Mouse (Mus musculus): Measurements from ENCODE around the gene Numa1.
"Not testable (repeated sequence)": the region's sequence is repeated elsewhere in the genome, so short reads cannot be mapped to it uniquely, and the experiment has no call there.

Gene Numa1

DNA sequence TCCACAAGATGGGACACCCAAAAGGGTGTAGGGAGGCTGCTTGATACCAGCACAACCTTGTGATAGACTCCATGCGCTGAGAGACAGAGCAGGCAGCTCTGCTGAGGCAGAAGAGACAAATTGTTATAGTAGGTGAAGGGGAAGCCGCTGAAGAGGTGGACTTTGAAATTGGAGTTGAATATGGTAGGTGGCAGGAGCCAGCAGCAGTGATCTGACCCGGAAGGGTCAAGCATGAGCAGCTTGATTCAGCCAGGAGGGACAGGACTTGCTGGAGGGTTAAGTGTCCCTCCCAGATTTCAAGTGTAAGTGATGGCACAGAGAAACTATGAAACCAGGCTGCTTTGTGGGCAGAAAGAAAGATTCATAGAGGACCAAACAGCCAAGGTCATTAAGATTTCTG lies 51.2 kb downstream of the Numa1 start:
- no peak for DNase-seq (ENCODE audit: low read depth)

DNA sequence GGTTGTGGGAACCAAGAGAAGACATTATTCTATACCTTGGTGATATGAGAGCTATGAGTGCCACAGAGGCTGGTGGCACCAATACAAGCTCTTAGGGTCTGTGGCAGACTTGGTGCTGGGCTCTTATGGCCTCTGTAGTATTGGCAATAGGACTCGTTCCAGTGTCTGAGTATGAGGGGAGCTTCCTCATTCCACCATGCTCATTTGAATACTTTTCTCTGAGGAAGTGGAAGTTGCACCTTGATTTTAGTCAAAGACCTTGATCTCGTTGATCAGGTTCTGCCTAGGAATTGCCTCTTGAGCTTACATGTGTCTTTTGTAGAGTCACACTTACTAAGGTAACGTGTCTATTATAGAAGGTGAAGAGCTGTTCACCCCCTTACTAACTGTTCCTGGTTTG lies 60.3 kb downstream of the Numa1 start:
- DNase-seq (ENCODE audit: low read depth), result no peak

DNA sequence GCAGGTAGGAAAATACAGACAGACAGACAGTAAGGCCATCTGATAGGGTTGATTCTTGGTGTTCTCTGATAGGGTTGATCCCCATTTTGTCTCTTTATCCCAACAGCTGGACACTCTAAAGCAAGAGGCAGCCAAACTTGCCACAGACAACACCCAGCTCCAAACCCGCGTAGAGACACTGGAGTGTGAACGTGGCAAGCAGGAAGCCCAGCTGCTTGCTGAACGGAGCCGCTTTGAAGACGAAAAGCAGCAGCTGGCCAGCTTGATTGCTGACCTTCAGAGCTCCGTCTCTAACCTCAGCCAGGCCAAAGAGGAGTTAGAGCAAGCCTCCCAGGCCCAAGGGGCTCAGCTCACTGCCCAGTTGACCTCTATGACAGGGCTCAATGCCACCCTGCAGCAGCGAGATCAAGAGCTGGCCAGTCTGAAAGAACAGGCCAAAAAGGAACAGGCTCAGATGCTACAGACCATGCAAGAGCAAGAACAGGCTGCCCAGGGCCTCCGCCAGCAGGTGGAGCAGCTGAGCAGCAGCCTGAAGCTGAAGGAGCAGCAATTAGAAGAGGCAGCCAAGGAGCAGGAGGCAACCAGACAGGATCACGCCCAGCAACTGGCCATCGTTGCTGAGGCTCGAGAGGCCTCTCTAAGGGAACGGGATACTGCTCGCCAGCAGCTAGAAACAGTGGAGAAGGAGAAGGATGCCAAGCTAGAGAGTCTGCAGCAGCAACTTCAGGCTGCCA lies 64.5 kb downstream of the Numa1 start:
- peak; percentile 88 for DNase-seq (ENCODE audit: low read depth)

DNA sequence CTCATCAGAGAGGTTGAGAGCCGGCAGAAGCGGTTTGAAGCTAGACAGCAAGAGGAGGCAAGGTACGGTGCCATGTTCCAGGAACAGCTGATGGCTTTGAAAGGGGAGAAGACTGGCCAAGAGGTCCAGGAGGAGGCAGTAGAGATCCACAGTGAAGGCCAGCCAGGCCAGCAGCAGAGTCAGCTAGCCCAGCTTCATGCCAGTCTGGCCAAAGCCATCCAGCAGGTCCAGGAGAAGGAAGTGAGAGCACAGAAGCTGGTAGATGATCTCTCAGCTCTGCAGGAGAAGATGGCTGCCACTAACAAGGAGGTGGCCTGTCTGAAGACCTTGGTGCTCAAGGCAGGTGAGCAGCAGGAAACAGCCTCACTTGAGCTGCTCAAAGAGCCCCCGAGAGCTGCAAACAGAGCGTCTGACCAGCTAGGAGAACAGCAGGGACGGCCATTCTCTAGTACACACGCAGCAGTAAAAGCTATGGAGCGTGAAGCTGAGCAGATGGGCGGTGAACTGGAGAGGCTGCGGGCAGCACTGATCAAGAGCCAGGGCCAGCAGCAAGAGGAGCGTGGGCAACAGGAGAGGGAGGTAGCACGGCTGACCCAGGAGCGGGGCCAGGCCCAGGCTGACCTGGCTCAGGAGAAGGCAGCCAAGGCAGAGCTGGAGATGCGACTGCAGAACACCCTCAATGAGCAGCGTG lies 65.7 kb downstream of the Numa1 start:
- DNase-seq (ENCODE audit: low read depth), result no peak

DNA sequence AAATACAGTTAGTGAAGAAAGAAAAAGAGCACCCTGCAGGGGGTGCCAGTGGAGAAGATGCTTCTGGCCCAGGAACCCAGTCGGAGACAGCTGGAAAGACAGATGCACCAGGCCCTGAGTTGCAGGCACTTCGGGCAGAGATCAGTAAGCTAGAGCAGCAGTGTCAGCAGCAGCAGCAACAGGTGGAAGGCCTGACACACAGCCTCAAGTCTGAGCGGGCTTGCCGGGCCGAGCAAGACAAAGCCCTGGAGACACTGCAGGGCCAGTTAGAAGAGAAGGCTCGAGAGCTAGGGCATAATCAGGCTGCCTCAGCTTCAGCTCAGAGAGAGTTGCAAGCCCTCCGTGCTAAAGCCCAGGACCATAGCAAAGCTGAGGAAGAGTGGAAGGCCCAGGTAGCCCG lies 66.4 kb downstream of the Numa1 start:
- DNase-seq (ENCODE audit: low read depth), result no peak

DNA sequence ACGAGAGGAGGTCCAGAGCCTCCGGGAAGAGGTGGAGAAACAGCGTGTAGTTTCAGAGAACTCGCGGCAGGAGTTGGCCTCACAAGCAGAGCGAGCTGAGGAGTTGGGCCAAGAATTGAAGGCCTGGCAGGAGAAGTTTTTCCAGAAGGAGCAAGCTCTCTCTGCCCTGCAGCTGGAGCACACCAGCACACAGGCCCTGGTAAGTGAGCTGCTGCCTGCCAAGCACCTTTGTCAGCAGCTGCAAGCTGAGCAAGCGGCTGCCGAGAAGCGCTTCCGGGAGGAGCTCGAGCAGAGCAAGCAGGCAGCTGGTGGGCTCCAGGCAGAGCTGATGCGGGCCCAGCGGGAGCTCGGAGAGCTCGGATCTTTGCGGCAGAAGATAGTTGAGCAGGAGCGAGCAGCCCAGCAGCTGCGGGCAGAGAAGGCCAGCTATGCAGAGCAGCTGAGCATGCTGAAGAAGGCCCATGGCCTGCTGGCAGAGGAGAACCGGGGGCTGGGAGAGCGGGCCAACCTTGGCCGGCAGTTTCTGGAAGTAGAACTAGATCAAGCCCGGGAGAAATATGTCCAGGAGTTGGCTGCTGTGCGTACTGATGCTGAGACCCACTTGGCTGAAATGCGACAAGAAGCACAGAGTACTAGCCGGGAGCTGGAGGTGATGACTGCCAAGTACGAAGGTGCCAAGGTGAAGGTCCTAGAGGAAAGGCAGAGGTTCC lies 67.2 kb downstream of the Numa1 start:
- DNase-seq (ENCODE audit: low read depth), result no peak

DNA sequence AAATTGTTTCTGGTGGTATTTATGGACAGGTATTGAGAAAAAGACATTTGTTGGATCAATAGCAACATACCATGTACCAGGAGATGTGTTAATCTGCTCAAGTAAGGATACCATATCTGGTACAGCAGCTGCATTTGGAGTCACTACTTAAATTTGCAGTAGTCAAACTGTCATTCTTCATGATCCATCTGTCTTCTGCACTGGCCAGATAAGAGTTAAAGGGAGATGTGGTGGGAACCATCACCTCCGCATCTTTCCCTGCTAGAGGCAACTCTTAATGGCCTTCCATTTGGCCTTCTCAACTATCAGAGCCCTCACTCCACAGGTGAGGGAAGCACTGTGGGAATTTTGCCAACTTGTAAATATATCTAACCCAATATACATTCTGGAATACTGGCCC lies 72.6 kb downstream of the Numa1 start:
- DNase-seq (ENCODE audit: low read depth), result no peak

DNA sequence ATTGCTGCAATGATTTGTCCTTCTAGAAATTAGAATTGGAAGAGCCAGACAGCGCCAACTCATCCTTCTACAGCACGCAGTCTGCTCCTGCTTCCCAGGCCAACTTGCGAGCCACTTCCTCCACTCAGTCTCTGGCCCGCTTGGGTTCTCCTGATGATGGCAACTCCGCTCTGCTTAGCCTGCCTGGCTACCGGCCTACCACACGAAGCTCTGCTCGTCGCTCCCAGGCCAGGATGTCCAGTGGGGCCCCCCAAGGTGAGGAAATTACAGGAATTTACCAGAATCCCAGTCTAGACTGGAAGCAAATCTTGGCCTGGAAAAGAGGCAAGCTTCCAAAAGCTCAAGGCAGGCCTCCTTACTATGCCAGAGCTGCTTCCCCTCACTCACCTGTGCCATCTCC lies 77.9 kb downstream of the Numa1 start:
- no peak for DNase-seq (ENCODE audit: low read depth)

DNA sequence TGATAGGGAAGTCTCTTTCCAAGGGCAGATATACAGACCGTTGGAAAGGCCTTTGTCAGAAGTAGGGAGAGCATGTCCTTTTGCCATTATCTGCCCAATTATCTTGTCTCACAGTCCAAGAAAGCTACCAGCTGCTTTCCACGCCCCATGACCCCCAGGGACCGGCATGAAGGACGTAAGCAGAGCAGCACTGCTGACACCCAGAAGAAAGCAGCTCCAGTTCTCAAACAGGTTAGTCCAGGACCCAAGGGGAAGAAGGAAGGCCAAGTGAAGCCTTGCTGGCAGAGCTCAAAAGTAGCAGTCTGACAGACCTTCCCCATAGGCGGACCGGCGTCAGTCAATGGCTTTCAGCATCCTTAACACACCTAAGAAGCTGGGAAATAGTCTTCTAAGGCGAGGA lies 79.5 kb downstream of the Numa1 start:
- DNase-seq (ENCODE audit: low read depth), result no peak

DNA sequence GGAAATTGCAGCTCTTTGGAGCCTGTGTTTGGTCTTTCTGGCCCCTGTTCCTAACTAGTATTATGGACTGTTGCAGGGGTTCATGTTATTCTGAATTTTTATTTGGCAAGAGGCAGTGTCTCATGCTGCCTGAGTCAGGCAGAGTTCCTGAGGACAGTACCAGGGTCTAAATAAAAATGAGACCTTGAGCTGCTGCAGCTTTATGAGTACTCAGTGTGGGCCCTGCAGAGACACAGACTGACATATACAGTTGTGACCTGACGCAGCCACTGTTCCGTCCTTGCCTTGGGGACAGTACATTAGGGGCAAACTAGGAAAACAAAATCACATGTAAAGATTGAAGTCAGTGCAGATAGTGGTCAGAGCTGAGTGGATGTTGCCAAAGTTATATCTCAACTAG lies 81.1 kb downstream of the Numa1 start:
- DNase-seq (ENCODE audit: low read depth), result no peak

DNA sequence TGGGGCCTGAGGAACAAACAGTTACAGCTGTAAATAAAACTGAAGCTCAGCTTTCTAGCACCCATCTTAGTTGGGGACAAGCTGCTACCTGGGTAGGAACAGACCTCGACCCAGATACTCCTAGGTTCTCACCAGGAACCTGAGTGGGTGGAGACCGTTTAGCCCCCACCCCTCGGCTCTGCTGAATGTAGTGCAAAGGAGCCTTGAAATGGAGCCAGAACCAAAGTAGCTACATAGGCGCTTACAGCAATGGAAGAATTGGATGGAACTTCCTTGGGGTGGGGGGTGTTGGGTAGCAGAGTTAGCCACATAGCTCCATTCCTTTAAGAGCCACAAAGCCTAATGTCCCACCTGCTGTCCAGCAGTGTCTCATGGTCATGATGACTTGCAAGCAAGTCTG lies 83.0 kb downstream of the Numa1 start:
- no peak for DNase-seq (ENCODE audit: low read depth)

DNA sequence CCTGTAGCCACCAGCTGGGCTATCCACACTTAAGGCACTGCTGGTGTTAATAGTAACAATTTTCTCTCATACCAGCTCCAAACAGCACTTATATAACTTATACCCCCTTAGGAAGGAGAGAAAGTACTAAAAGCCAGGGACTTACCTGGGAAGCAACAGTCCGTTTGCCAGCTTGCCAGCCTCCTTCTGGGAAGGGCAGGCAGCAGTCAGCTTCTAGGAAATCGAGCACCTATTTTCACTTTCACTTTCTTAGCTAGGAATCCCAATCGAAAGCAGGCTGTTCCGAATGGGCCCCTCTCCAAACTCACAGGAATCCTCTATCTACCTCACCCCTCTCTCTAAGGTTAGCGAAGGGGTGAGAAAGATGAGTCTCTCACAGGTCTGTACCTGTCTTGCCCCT lies 83.5 kb downstream of the Numa1 start:
- peak; percentile 44 for DNase-seq (ENCODE audit: low read depth)

DNA sequence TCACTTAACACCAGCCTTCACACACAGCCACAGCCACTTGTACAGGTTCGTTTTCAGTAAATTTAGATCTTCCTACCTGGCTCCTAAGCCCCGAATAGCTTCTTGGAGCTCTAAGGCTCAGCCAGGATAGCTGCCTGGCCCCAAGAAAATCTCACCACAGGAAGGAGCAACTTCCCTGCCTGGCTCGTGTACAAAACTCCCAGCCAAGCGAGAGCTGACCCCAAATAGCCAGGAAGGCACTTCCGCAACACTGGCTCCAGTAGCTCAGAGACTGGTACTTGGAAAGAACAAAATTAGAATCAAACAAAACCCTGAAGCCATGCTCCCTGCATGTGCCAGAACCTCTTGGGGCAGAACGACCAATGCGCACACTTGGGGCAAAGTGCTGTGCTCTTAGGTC lies 84.1 kb downstream of the Numa1 start:
- DNase-seq (ENCODE audit: low read depth), result no peak

DNA sequence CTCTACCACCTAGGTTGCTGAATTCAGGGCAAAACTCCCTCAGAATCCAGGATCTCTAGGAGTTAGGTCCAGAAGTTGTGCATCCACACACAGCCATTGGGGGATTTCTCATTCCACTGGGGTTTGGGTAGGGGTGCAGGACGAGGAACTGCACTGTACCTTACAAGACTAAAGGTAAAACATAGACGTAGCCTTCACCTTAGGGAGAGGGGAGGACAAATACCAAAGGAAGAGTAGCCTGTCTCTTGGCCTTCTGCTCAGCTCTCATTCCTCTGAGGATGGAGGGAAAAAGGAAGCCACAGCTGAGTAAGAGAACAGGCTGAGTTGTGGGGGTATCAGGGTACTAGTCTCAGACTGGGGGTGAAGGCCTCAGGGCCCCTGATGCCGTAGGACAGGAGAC lies 84.7 kb downstream of the Numa1 start, which contains the start of gene Il18bp:
Gene Il18bp, minus strand, starts transcription at position 101 of the 400 bp plus-strand sequence.
- no peak for DNase-seq (ENCODE audit: low read depth)

DNA sequence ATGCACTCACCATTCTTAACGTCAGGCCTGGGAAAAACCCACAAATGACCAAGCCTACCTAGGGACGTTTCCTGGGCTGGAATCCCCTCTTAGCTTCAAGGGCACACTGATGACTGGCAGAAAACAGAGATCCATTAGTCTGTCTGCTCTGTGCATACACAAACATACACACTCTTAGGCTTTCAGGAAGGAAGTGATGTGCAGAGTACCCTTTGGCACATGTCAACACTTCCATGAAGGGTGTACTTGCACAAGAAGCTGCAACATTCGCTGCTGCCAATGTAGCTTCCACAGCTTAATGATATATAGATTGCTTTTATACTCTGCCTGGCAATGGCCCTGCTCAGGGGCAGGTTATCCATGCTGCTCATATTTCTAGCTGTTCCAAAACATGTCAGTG lies 85.5 kb downstream of the Numa1 start:
- peak; percentile 13 for DNase-seq (ENCODE audit: low read depth)

DNA sequence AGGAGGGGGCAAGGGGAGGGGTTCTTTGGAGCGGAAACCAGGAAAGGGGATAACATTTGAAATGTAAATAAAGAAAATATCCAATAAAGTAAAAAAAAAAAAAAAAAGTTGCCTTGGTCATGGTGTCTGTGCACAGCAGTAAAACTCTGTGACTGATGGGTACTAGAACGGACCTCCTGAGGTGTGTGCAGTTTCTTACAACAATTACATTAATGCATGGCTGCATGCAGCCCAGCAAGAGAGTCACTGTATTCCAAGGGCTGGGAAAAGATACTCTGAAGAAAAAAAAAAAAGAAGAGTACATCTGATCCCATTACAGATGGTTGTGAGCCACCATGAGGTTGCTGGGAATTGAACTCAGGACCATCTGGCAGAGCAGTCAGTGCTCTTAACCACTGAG lies 87.0 kb downstream of the Numa1 start:
- DNase-seq (ENCODE audit: low read depth), result not testable (repeated sequence)

DNA sequence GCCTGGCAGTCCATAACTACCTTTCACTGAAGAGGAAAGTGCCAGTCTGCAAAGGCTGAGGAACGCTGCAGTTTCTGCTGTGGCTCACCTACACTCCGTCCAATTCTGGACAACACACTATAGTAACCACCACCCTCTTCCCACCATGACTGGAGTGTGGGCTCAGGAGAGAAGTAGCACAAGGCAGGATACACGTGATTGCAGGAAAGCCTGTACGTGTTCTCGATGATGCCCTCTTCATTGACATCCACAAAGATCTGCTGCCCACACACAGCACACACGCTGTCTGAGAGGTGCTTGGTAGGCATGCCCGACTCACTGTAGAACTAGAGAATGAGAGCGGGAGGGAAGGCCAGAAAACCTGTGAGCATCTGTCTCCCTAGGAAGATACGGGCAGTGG lies 89.9 kb downstream of the Numa1 start:
- no peak for DNase-seq (ENCODE audit: low read depth)

DNA sequence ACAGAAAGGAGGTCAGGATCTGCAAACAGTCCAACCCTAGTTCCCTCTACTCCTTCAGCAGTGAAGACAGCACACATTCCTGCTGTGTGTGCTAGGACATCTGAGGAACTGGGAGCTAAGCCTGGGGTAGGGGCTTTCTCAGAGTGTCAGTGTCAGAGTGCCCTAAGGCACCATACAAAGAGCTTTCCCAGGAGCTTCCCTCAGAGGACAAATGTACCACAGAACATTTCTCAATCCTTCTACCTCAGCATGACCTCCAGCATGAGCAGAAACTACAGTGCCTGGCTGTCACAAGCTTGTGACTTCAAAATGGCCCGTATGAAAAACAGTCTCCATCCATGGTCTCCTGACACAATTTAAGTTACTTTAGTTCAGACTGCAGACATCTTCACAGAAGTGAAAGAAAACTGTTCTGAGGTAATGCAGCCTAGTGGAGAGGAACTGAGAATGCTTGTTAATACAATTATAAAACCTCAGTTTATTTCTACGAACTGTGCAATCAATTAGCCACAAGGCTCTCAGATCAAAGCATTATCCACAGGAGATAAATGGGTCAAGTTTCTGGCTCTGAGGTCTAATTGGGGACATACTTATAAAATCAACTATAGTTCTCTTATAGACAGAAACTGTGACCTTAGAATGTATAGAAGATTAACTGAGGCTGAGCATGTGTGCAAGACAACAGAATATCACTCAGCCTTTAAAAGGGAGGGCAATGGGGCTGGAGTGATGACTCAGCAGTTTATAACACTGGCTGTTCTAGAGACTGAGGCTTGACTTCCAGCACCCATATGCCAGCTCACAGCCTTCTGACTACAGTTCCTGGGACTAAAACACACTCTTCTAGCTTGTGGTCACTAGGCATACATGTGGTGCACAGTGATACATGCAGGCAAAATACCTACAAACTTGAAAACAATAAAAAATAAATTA lies 91.5 kb downstream of the Numa1 start:
- DNase-seq (ENCODE audit: low read depth), result peak; percentile 22

DNA sequence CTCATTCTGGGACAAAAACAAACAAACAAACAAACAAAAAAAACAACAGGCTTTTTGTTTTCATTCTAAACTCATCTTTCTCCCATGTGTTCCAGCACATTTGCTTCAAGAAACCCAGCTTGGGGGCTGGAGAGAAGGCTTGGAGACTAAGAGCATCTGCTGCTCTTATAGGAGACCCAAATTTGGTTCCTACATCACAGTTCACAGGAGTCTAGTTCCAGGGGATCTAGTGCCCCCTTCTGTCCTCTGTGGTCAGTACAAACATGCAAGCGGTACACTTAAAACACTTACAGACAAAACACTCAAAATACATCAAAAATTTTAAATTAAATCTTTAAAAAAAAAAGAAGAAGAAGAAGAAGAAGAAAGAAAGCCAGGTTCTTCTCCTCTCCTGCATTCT lies 101.0 kb downstream of the Numa1 start:
- DNase-seq (ENCODE audit: low read depth), result peak; percentile 37

DNA sequence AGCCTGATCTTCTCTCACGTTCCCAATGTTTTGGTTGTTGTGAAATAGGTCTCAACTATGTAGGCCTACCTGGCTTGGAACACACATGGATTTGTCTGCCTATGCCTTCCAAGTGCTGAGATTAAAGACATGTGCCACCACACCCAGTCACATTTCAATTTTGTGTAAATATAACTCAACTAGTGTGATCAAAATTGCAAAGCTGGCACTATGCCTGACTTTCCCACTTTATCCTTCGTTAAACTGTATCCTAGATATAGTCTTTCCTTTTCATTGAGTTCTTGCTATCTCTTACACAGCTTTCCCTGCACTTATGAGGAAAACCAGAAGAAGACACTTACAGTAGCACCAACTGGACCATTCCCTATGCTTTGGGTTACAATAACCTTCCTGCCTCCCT lies 101.6 kb downstream of the Numa1 start:
- DNase-seq (ENCODE audit: low read depth), result no peak

DNA sequence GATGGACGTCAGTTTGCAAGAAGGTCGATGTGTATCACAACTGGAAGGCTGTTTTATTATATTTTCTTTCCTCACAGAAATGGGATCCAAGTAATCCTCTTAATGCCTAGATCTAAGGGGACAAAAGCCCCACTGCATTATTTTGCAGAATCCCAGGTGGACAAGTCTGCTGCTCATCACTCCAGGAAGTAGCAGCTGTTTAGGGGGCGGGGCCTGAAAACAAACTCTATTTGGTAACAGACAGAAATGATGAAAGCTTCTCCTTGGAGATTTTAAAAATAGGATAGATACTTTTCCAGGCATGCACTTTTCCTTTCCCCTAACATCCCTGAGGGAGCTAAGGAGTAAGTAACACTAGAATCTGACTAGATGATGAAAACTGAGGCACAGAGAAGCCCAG lies 103.4 kb downstream of the Numa1 start:
- no peak for DNase-seq (ENCODE audit: low read depth)

DNA sequence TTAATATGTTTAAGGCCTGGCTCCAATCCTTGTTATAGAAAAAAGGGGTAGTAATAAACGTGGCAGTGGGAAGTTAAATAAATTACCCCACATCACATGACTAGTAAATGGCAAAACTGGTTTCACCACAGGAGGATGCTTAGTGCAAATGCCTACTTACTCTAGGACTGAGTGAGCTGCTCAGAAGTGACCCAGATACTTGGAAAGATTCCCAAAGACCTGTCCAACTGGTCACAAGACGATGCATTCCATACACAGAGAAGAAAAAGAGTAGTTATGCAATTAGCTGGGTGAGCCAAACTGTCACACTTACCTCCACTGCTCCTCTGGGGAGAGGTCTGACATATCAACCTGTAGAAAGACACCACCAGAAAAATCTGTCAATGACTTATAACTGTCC lies 108.4 kb downstream of the Numa1 start:
- no peak for DNase-seq (ENCODE audit: low read depth)
